ENCODE assay signal across 8 mouse cellular contexts in the genomic region with DNA sequence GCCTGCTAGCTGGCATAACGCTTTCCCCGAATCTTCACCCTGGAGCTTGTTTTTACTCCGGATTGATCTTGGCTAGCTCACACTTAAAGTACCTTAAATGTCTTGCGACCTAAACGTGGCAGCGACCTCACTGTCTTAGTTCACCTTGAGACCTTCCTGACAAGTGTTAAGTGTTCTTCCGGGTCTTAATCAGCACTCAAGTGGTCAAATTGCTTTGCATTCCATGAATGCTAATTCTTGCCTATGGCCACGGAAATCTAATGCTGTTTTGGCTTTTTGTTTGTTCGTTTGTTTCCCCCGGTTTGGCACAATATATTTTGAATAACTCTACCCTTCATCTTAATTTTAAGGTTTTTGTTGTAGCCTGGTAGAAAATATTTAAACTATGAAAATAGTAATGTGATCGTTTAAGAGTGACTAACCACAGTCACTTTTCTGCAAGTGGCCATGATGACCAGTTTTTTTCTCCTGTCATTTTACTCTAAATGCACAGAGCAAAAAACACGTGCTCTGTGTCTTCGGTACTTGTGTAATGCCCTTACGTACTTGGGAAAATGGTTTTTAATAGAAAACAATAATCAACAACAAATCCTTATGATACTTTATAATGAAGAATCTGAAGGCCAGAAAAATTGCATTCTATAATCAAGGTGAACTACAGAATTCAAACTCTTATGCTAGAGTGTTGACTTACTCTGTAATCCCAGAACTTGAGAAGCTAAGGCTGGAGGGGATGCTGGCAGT. TPM values are rescaled to one million over a fixed set of nuclear protein-coding genes. Genes with fewer than 3 reads are reported as not detected.
DNase-seq lines count a peak whose midpoint lies in the region; ATAC-seq and TF ChIP-seq lines count a peak whose summit lies in the region.

No protein-coding gene starts in this region.

- ATAC-seq in common myeloid progenitor, adult 5-6 weeks (replicated peaks; ENCODE audit: low read depth, poor library complexity, severe bottlenecking) = peak; percentile 9; the same call in 1 of the 2 replicates
- ATAC-seq in hindbrain, postnatal 0 days = no peak

- 0 out of 2 replicates have a peak, but pooled peaks cover 7% of the 10 kb centered on the region for H3K36me3 ChIP-seq in hindbrain, postnatal 0 days (ENCODE audit: insufficient read depth, low read length)
- H3K36me3 ChIP-seq in myocyte (ENCODE audit: control insufficient read depth, insufficient read depth) = peaks cover 7% of the 10 kb centered on the region

- H3K79me2 ChIP-seq in myocyte (ENCODE audit: control insufficient read depth, insufficient read depth) = peaks cover 17% of the 10 kb centered on the region

- H3K4me3 ChIP-seq in left cerebral cortex, adult 2 months = peak overlapping the region; percentile 93
- H3K4me3 ChIP-seq in hindbrain, postnatal 0 days (ENCODE audit: low read length) = peak overlapping the region; percentile 68
- peak overlapping the region; percentile 46 for H3K4me3 ChIP-seq in myocyte

- no peak for TF ChIP-seq POLR2A in myocyte (IDR thresholded peaks at IDR 0.05; ENCODE audit: insufficient read length, low read depth)

- peak overlapping the region; percentile 78 for H3K4me2 ChIP-seq in hindbrain, postnatal 0 days (ENCODE audit: low read depth, low read length)
- H3K4me2 ChIP-seq in myocyte (ENCODE audit: low read depth) = peak overlapping the region; percentile 99

- peak overlapping the region; percentile 61 for H3K9ac ChIP-seq in hindbrain, postnatal 0 days (replicated peaks; ENCODE audit: low read length)

- peak overlapping the region; percentile 96 for H3K27ac ChIP-seq in left cerebral cortex, adult 2 months
- peak overlapping the region; percentile 95 for H3K27ac ChIP-seq in hindbrain, postnatal 0 days

- WGBS in hindbrain, postnatal 0 days = 17% methylated on average over 14 of the region's 14 CpGs

- H3ac ChIP-seq in myocyte (ENCODE audit: control insufficient read depth, insufficient read length) = peak overlapping the region; percentile 71

- peaks cover 2% of the 10 kb centered on the region; the same call in 1 of the 2 replicates for H3K4me1 ChIP-seq in hindbrain, postnatal 0 days (ENCODE audit: insufficient read depth, low read length)

- intact Hi-C loops in left cerebral cortex, adult 2 months (cut with DNase I) = no loop called here

- H3K27me3 ChIP-seq in hindbrain, postnatal 0 days (ENCODE audit: insufficient read depth, low read length) = no peaks in the 10 kb centered on the region
- no peaks in the 10 kb centered on the region for H3K27me3 ChIP-seq in myocyte (ENCODE audit: control insufficient read depth, insufficient read depth, insufficient read length)

- DNase-seq in left cerebral cortex, adult 2 months (ENCODE audit: extremely low spot score in 1 of 2, low spot score in 2 of 2) = peak in 1 of 2 experiments; percentile 13
- DNase-seq in left cerebral cortex, adult 9 months (ENCODE audit: low spot score in 2 of 2) = no peak
- DNase-seq in hindbrain, postnatal 0 days (ENCODE audit: low spot score) = no peak
- DNase-seq in urinary bladder, adult 2 months (ENCODE audit: low spot score) = no peak
- no peak for DNase-seq in embryo, embryonic 9.5 days (ENCODE audit: extremely low spot score)
- no peak for DNase-seq in thymus, postnatal 14 days

- H3K9me3 ChIP-seq in hindbrain, postnatal 0 days (ENCODE audit: low read length) = no peaks in the 10 kb centered on the region

- no peak for TF ChIP-seq CTCF in left cerebral cortex, adult 2 months (IDR thresholded peaks at IDR 0.05)
- no peak for TF ChIP-seq CTCF in hindbrain, postnatal 0 days (IDR thresholded peaks at IDR 0.05; ENCODE audit: low read depth)

TF ChIP-seq in myocyte, 11 proteins besides CTCF, POLR2A, EP300 and RAD21:
- TF ChIP-seq CEBPB (IDR thresholded peaks at IDR 0.05; ENCODE audit: insufficient read depth, poor library complexity, severe bottlenecking) (no peak), MYOG (IDR thresholded peaks at IDR 0.05; ENCODE audit: control insufficient read depth in 1 of 3, insufficient read depth in 1 of 3, insufficient read length in 2 of 3, low read depth in 2 of 3) (no peak), POLR2AphosphoS2 (IDR thresholded peaks at IDR 0.05; ENCODE audit: insufficient read length, low read depth) (no peak), MAX (IDR thresholded peaks at IDR 0.05; ENCODE audit: low read depth) (no peak), REST (IDR thresholded peaks at IDR 0.05; ENCODE audit: insufficient read depth, insufficient read length) (no peak), E2F4 (IDR thresholded peaks at IDR 0.05; ENCODE audit: insufficient read depth) (no peak), SRF (IDR thresholded peaks at IDR 0.05; ENCODE audit: control insufficient read depth, insufficient read length, low read depth) (no peak), TCF12 (IDR thresholded peaks at IDR 0.05; ENCODE audit: insufficient read depth, poor library complexity, severe bottlenecking) (no peak), TCF3 (IDR thresholded peaks at IDR 0.05; ENCODE audit: insufficient read length, low read depth) (no peak), MYOD1 (IDR thresholded peaks at IDR 0.05; ENCODE audit: control insufficient read depth in 1 of 3, insufficient read length in 2 of 3, low read depth in 2 of 3) (no peak), USF1 (IDR thresholded peaks at IDR 0.05; ENCODE audit: low read depth) (no peak)
TF ChIP-seq in myocyte: peak in this region for 0.

RNA-seq across cellular contexts. Expression of a gene that starts 0.9 kb away (rescaled TPM):
- 10 to 100 TPM; 46.6 to 47.1 TPM for total RNA-seq in left cerebral cortex, adult 2 months (2021)
- total RNA-seq in common myeloid progenitor, adult 5-6 weeks (2017) = 15.3 and 15.8 TPM in 2 replicates
- total RNA-seq in hindbrain, postnatal 0 days (2014; rRNA removed) = 30.0 and 30.2 TPM in 2 replicates
- polyA plus RNA-seq in hindbrain, postnatal 0 days (2015; fragmentation: Nextera tagmentation; extraction: Ambion mirVana) = 23.6 and 26.2 TPM in 2 replicates
- 5.9 TPM for polyA plus RNA-seq in myocyte (2012; fragmentation: generic; extraction: Trizol)
- polyA plus RNA-seq in urinary bladder, adult 2 months (2012; rRNA removed) = 43.4 and 51.4 TPM in 2 replicates

RNA-seq across cellular contexts. Expression of a gene that starts 17.1 kb away (rescaled TPM):
- 1 to 10 TPM; 7.8 to 8.1 TPM for total RNA-seq in left cerebral cortex, adult 2 months (2021)
- total RNA-seq in common myeloid progenitor, adult 5-6 weeks (2017) = 9.8 and 19.3 TPM in 2 replicates
- total RNA-seq in hindbrain, postnatal 0 days (2014; rRNA removed) = 12.6 and 14.7 TPM in 2 replicates
- 11.2 and 11.7 TPM in 2 replicates for polyA plus RNA-seq in hindbrain, postnatal 0 days (2015; fragmentation: Nextera tagmentation; extraction: Ambion mirVana)
- 14.4 TPM for polyA plus RNA-seq in myocyte (2012; fragmentation: generic; extraction: Trizol)
- 21.6 and 24.0 TPM in 2 replicates for polyA plus RNA-seq in urinary bladder, adult 2 months (2012; rRNA removed)

RNA-seq across cellular contexts. Expression of a gene that starts 29.7 kb away (rescaled TPM):
- 100 to 1,000 TPM; 279 to 316 TPM for total RNA-seq in left cerebral cortex, adult 2 months (2021)
- total RNA-seq in common myeloid progenitor, adult 5-6 weeks (2017) = 243 and 253 TPM in 2 replicates
- 226 and 314 TPM in 2 replicates for total RNA-seq in hindbrain, postnatal 0 days (2014; rRNA removed)
- 457 and 505 TPM in 2 replicates for polyA plus RNA-seq in hindbrain, postnatal 0 days (2015; fragmentation: Nextera tagmentation; extraction: Ambion mirVana)
- 40.4 TPM for polyA plus RNA-seq in myocyte (2012; fragmentation: generic; extraction: Trizol)
- polyA plus RNA-seq in urinary bladder, adult 2 months (2012; rRNA removed) = 83.8 and 126 TPM in 2 replicates
